Mouse (Mus musculus) embryonic fibroblast, embryonic 13.5 days (primary cell): ENCODE results near the gene Tor1aip2.

Experiments
- CTCF ChIP-seq: IDR thresholded peaks from 2 replicates; pipeline ENCODE4 v1.5.1; 2011; ENCODE audit warnings: mild to moderate bottlenecking, control low read depth, low read length, moderate library complexity, borderline replicate concordance; ENCODE audit not compliant: insufficient read depth
- POLR2A ChIP-seq: IDR thresholded peaks from 2 replicates; pipeline ENCODE4 v1.6.1; 2011; ENCODE audit warnings: low read depth, mild to moderate bottlenecking, control low read depth, low read length, moderate library complexity

GRCm38 (mm10) chr1:156091811-156092210 is 56.6 kb downstream of the Tor1aip2 start:
- TF ChIP-seq CTCF: no peak
- TF ChIP-seq POLR2A: no peak
